Mouse (Mus musculus) megakaryocyte, embryonic 14.5 days (primary cell): Measurements from ENCODE around the gene Tmem255b. TPM values are rescaled to one million over a fixed set of nuclear protein-coding genes. Genes with fewer than 3 reads are reported as not detected.

ENCODE experiments used
- H3K27me3 ChIP-seq: replicated peaks from 2 replicates; pipeline ENCODE3; 2012; ENCODE audit warnings: inconsistent platforms
- H3K36me3 ChIP-seq: replicated peaks from 2 replicates; pipeline ENCODE3; 2012; ENCODE audit warnings: low read length, inconsistent platforms, mixed read lengths
- H3K4me1 ChIP-seq: 2 replicates; pipeline ENCODE4 v1.6.1; 2012; ENCODE audit warnings: inconsistent platforms
- H3K4me3 ChIP-seq: replicated peaks from 2 replicates; pipeline ENCODE3; 2012; ENCODE audit warnings: moderate library complexity, mild to moderate bottlenecking, inconsistent platforms
- H3K9me3 ChIP-seq: 2 replicates; pipeline ENCODE4 v1.6.1; 2012; ENCODE audit warnings: inconsistent platforms
- FLI1 ChIP-seq: IDR thresholded peaks from 2 replicates; pipeline ENCODE4 v1.6.1; 2012; ENCODE audit warnings: low read length, inconsistent platforms, mixed read lengths
- GATA1 ChIP-seq: IDR thresholded peaks from 3 replicates; pipeline ENCODE4 v1.6.1; 2012; ENCODE audit warnings: mixed read lengths, low read length, inconsistent platforms, borderline replicate concordance
- polyA plus RNA-seq: library from polyadenylated mRNA; stranded (reverse); fragments of >175 nt; gene quantifications from 2 replicates; pipeline ENCODE4 v1.2.3, GENCODE M21; 2012; ENCODE audit warnings: low replicate concordance; ENCODE audit not compliant: insufficient read depth

Gene Tmem255b
- polyA plus RNA-seq, 1 experiment, result not detected

DNA sequence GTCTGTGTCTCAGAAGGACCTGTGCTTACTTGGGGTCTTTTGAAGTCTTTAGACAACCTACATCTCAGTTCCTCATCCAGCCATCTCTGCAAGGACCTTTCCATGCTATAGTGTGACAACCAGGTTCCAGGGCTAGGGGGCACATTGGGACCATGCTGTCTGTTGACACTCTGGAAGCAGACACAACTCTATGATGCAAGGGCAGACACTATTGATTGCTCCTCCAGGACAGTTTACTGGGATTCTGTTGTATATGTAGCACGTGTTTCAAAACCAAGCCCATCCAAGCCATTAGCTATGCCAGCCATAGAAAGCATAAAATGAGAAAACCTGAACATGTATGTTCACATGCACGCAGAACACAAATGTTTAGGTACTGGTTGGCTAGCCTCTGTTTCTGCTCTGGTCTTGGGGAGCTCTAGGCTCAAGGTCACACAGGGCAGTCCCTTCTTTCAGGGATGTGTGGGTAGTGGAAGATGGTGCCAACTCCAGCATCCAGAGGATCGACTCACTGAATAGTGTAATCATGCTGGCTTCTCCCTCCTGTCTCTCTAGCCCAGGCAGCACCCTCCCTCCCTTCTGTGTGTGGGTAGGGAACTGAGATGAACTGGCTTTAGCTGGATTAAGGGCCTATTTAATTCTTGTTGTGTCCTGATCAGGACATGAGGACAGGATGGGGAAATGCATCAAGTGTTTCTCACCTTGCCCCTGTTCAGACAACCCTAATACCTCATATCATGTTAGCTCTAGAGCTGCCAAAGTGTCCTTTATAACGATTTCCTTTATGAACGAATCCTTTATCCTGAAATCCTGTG, 78.8 kb downstream of the Tmem255b start:
- TF ChIP-seq FLI1, result no peak
- no peak for TF ChIP-seq GATA1
- Histone ChIP-seq H3K4me3 (no peak overlapping the region), H3K36me3 (no peaks in the 10 kb centered on the region), H3K4me1 (peaks cover 8% of the 10 kb centered on the region; the same call in 1 of the 2 replicates), H3K9me3 (peaks cover 12% of the 10 kb centered on the region), H3K27me3 (peaks cover 60% of the 10 kb centered on the region)

DNA sequence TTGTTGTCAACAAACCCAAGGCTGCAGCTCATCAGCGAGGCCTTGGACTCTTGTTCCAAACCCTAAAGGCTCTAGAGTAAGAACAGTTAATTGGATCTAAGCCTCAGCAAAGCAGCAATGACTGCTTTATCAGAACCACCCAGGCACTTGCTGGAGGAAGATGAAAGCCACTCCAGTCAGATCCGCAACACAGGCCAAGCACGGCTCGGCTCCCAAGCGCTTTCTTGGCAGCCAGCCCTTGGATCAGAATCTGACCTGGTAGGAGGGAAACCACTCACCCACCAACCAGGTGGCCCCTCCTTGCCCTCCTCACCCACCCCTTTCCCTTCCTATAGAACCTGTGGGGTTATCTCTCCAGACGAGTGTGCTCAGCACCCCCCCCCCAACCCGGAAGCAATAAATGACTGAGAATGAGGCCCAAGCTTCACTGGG, 81.0 kb downstream of the Tmem255b start:
- peaks cover 7% of the 10 kb centered on the region for H3K4me1 ChIP-seq
- no peak overlapping the region for H3K4me3 ChIP-seq
- peaks cover 67% of the 10 kb centered on the region for H3K27me3 ChIP-seq
- H3K9me3 ChIP-seq, result peaks cover 12% of the 10 kb centered on the region
- H3K36me3 ChIP-seq, result no peaks in the 10 kb centered on the region
- TF ChIP-seq GATA1 (no peak), FLI1 (no peak)

DNA sequence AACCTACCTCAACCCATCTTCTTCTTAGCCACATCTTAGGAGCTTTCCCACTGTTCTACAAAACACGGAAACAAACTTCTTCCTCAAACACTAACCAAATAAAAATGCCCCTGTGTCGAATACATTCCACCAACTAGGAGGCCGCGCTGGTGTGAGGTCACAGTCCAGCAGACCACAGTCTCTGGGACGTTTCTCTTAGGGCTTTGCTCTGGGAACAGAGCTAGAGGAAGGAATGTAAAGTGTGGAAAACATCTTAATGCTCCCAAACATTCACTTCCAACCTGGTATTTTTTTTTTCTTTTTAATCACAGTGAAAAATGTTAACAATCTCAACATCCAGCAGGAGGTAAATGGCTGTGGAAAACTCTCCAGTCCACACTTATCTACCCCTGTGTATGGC, 81.7 kb downstream of the Tmem255b start:
- Histone ChIP-seq H3K4me1 (peaks cover 6% of the 10 kb centered on the region), H3K36me3 (no peaks in the 10 kb centered on the region), H3K9me3 (peaks cover 12% of the 10 kb centered on the region), H3K4me3 (no peak overlapping the region), H3K27me3 (peaks cover 69% of the 10 kb centered on the region)
- no peak for TF ChIP-seq FLI1
- no peak for TF ChIP-seq GATA1

DNA sequence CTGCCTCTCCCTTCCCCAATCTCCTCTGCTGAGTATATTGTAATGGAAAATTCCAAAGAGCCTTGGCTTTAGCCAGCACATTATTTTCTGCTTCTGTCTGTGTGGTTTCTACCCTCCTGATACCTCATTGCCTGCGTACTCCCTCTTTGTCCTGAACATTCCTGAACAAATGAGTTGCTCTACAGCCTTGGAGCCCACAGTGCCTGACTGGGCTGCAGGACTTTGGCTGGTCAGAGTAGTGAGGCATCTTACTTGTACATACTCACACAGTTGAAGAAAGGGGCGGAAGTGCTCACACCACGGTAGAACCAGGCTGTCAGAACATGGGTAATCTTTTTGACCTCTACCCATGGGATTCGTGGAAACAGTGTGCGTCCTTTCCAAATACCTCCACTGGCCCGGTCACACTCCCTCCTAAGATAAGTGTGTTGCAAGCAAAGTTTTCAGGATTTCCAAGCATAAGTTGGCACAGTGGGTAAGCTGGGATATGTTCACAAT, 82.3 kb downstream of the Tmem255b start:
- Histone ChIP-seq H3K4me1 (peaks cover 6% of the 10 kb centered on the region), H3K27me3 (peaks cover 69% of the 10 kb centered on the region), H3K4me3 (no peak overlapping the region), H3K36me3 (no peaks in the 10 kb centered on the region), H3K9me3 (peaks cover 12% of the 10 kb centered on the region)
- TF ChIP-seq GATA1 (no peak), FLI1 (no peak)

Other genes starting within 250 kb of the Tmem255b start
- 16.8 and 26.7 TPM in 2 replicates for gene Grtp1, start 234.6 kb upstream of the Tmem255b start, polyA plus RNA-seq
- 0.11 TPM in 1 of 2 replicates, not detected in the other for gene Adprhl1, start 181.0 kb upstream of the Tmem255b start, polyA plus RNA-seq
- 0.61 and 3.9 TPM in 2 replicates for gene Dcun1d2, start 147.1 kb upstream of the Tmem255b start, polyA plus RNA-seq
- 16.7 and 19.0 TPM in 2 replicates for gene Tmco3, start 147.0 kb upstream of the Tmem255b start, polyA plus RNA-seq
- gene Tfdp1, start 96.4 kb upstream of the Tmem255b start, polyA plus RNA-seq, result 2.3 and 11.5 TPM in 2 replicates
- not detected in 2 replicates for gene Atp4b, start 38.4 kb upstream of the Tmem255b start, polyA plus RNA-seq
- gene Grk1, start 30.1 kb upstream of the Tmem255b start, polyA plus RNA-seq, result 0.11 TPM in 1 of 2 replicates, not detected in the other
- gene Gas6, start 59.3 kb downstream of the Tmem255b start, polyA plus RNA-seq, result 1.3 TPM in 1 of 2 replicates, not detected in the other
- 20.4 and 26.5 TPM in 2 replicates for gene 1700029H14Rik, start 127.3 kb downstream of the Tmem255b start, polyA plus RNA-seq
- gene Rasa3, start 242.4 kb downstream of the Tmem255b start, polyA plus RNA-seq, result 86.3 and 103 TPM in 2 replicates